Mouse (Mus musculus) bone marrow, adult 2 months (tissue): ENCODE data around the gene Slc51a.

Experiments
- CTCF ChIP-seq: fragments of 200-500 bp; IDR thresholded peaks from 2 replicates; pipeline ENCODE4 v1.5.1; 2011; ENCODE audit warnings: low read length, control low read depth; ENCODE audit not compliant: control insufficient read depth, insufficient read depth
- POLR2A ChIP-seq: fragments of 200-500 bp; IDR thresholded peaks from 2 replicates; pipeline ENCODE4 v1.6.1; 2011; ENCODE audit warnings: low read depth, mild to moderate bottlenecking, control low read depth, low read length, borderline replicate concordance; ENCODE audit not compliant: control insufficient read depth

DNA sequence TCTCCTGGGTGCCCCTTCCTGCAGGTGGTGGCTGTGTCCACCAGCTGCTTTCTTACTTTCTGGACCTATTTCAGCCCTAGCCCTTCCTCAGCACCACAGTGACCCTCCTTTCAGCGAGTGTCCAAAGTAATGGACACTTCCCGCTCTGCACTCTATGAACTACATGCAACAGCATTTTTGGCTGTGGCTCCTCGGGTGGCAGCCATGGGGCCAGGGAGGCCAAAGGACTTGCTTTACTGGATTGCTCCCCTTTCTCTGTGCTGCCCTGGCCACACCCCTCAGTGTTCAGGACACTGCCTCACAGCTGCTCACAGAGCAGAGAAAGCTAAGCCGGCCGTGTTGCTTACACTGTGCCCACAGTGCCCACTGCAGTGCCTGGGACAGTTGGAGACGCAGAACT lies 16.0 kb upstream of the Slc51a start:
- TF ChIP-seq CTCF = no peak
- TF ChIP-seq POLR2A = no peak
